Mouse (Mus musculus) midbrain, postnatal 0 days (tissue): Measurements from ENCODE around the gene Dnajc13. TPM values are rescaled to one million over a fixed set of nuclear protein-coding genes. Genes with fewer than 3 reads are reported as not detected.

Experiments used
- ATAC-seq: fragments of 200-750 bp; cut with Nextera tagmentation; 2 replicates; pipeline ENCODE4 v1.8.0; 2017; ENCODE audit warnings: moderate number of reproducible peaks, mild to moderate bottlenecking, moderate TSS enrichment, moderate library complexity; ENCODE audit not compliant: low FRiP score
- DNase-seq: peaks from one replicate; pipeline ENCODE4 v3.0.0-alpha.2; 2015; ENCODE audit warnings: low spot score
- H3K27ac ChIP-seq: fragments of 300-500 bp; sonication (generic); 2 replicates; pipeline ENCODE4 v1.5.1; 2014; ENCODE audit warnings: low read depth, mild to moderate bottlenecking, low read length, mixed read lengths
- H3K27me3 ChIP-seq: fragments of 300-500 bp; sonication (generic); 2 replicates; pipeline ENCODE4 v1.6.1; 2014; ENCODE audit warnings: low read length, control low read depth, mixed read lengths; ENCODE audit not compliant: insufficient read depth
- H3K36me3 ChIP-seq: fragments of 300-500 bp; sonication (generic); 2 replicates; pipeline ENCODE4 v1.6.1; 2014; ENCODE audit warnings: low read length, control low read depth, mixed read lengths; ENCODE audit not compliant: insufficient read depth
- H3K4me1 ChIP-seq: fragments of 300-500 bp; sonication (generic); 2 replicates; pipeline ENCODE4 v1.6.1; 2014; ENCODE audit warnings: mild to moderate bottlenecking, control low read depth, antibody characterized with exemption, low read length, mixed read lengths; ENCODE audit not compliant: insufficient read depth
- H3K4me2 ChIP-seq: fragments of 300-500 bp; sonication (generic); 2 replicates; pipeline ENCODE4 v1.6.1; 2014; ENCODE audit warnings: low read depth, mild to moderate bottlenecking, low read length, mixed read lengths; ENCODE audit not compliant: poor library complexity, severe bottlenecking
- H3K4me3 ChIP-seq: fragments of 300-500 bp; sonication (generic); 2 replicates; pipeline ENCODE4 v1.5.1; 2014; ENCODE audit warnings: low read depth, mild to moderate bottlenecking, low read length, moderate library complexity
- H3K9ac ChIP-seq: fragments of 300-500 bp; sonication (generic); replicated peaks from 2 replicates; pipeline ENCODE4 v1.6.1; 2014; ENCODE audit warnings: mild to moderate bottlenecking, low read length, moderate library complexity, mixed read lengths; ENCODE audit not compliant: poor library complexity, severe bottlenecking
- H3K9me3 ChIP-seq: fragments of 300-500 bp; sonication (generic); 2 replicates; pipeline ENCODE4 v1.6.1; 2016; ENCODE audit warnings: low read length, control low read depth
- CTCF ChIP-seq: IDR thresholded peaks from 2 replicates; pipeline ENCODE4 v1.5.1; 2016; ENCODE audit warnings: antibody characterized with exemption, mild to moderate bottlenecking
- WGBS: fragments of 180-500 bp; shearing (Covaris S2); extraction: QIAGEN DNeasy Blood & Tissue Kit; methylation state at CpG from one replicate; pipeline ENCODE4 v1.1.7; 2014; 5-methylcytosine and 5-hydroxymethylcytosine counted together
- polyA plus RNA-seq: library from polyadenylated mRNA; unstranded; fragments of >200 nt; fragmentation: Nextera tagmentation; extraction: Ambion mirVana; gene quantifications from 2 replicates; pipeline ENCODE4 v1.2.1, GENCODE M21; 2015
- total RNA-seq: library from RNA; depleted of rRNA; stranded (reverse); fragments of >200 nt; gene quantifications from 2 replicates; pipeline ENCODE4 v1.2.3, GENCODE M21; 2014

Dnajc13 gene
- total and polyA plus RNA-seq, 2 experiments from 2014 or later, result 16.7 to 76.4 TPM

DNA sequence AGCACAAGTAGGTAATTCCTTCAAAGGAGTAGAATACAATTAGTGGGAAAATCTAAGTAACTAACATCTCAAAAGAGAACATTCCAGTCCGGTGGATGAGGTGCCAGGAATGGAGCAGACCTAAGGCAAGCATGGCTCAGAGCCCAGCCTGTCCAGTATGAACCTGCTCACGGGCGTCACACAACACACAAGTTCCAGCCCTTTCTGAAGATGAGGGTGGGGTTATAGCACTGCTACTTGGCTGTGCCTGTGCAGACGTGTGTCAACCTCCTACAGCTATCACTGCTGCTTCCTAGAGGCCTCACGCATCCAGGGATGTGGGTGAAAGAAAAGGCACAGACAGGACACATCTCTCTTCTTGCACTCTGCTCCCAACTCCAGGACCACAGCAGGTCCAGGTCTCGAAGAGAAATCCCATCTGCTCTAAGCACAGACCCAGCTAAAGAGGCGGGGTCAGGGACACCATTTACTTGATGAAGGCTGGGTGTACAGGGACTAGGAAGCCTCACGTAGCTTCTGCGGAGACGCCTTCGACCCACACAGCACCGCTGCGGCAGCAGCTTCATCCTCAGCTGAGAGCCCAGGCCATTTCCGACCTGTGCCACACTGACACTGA, 107.5 kb downstream of the Dnajc13 start:
- ATAC-seq (no peak), DNase-seq (no peak)
- 95% methylated on average over 14 of the region's 14 CpGs for WGBS
- Histone ChIP-seq H3K27ac (no peak overlapping the region), H3K9me3 (no peaks in the 10 kb centered on the region), H3K4me1 (no peaks in the 10 kb centered on the region), H3K9ac (no peak overlapping the region), H3K4me3 (no peak overlapping the region), H3K27me3 (no peaks in the 10 kb centered on the region), H3K36me3 (peaks cover 72% of the 10 kb centered on the region), H3K4me2 (no peak overlapping the region)
- TF ChIP-seq CTCF, result no peak

DNA sequence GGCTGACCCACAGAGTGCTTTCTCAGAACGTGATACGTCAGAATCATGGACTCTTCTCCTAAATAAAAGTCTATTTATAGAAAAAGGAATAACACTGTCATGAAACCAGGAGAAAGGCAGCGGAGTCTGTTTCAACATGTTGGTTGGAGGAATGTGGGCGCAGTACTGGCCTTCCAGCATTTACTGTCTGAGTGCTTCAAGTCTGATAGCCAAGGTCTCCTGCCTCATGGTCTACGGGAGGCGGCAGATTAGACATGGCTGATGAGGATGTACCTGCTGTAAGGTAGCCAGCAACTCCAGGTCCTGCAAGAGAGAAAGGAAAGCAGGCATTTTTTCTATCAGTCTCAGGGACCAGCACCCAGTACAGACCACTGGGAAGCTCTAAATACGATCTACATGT, 110.6 kb downstream of the Dnajc13 start:
- ATAC-seq (no peak), DNase-seq (no peak)
- no peak overlapping the region for H3K9ac ChIP-seq
- H3K27ac ChIP-seq, result no peak overlapping the region
- H3K36me3 ChIP-seq, result peaks cover 59% of the 10 kb centered on the region
- no peaks in the 10 kb centered on the region for H3K27me3 ChIP-seq
- WGBS, result 96% methylated on average over 7 of the region's 7 CpGs
- H3K4me3 ChIP-seq, result no peak overlapping the region
- TF ChIP-seq CTCF, result no peak
- no peaks in the 10 kb centered on the region for H3K9me3 ChIP-seq
- H3K4me1 ChIP-seq, result no peaks in the 10 kb centered on the region
- H3K4me2 ChIP-seq, result no peak overlapping the region

DNA sequence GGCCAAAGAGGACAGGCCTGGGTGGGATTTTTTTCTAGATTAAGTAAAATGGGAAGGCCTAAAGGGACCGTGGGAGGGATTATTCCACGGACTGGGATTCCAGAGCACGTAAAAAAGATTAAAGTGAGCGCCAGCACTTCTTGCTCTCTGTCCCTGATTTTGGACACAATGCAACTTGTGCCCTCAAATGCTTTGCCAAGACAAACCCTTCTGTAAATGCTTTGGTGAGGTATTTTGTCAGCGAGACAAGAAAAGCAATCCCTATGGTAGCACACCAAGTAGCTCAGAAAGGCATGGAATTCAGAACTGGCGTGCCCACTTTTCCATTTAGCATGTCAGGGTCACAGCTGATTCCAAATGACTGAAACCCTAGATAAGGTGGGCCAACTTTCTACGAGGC, 113.8 kb downstream of the Dnajc13 start:
- DNase-seq, result no peak

DNA sequence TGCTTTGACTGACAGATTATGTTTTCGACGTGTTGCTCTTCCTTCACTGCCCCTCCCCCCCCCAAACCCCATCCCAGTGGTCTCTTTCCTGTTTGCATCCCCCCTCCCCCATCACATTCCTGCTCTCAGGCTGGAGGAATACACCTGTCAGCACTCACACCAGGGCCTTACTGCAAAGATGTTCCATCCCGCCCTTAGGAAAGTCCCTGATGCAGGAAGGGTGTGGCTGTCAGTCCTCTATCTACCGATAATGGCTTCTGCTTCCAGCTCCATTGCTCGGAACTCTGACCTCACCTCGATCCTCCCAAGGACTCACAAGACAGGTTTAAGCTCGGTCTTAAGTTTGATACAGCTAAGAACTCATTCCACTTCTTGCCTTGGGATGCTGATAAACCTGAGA, 116.0 kb downstream of the Dnajc13 start:
- no peak for ATAC-seq

More for the DNA sequence above, 113.8 kb downstream of the Dnajc13 start:
- H3K4me3 ChIP-seq, result no peak overlapping the region
- TF ChIP-seq CTCF, result no peak
- H3K9ac ChIP-seq, result no peak overlapping the region
- no peaks in the 10 kb centered on the region for H3K9me3 ChIP-seq
- 85% methylated on average over 7 of the region's 7 CpGs for WGBS
- peaks cover 31% of the 10 kb centered on the region for H3K36me3 ChIP-seq
- no peak overlapping the region for H3K27ac ChIP-seq
- H3K27me3 ChIP-seq, result no peaks in the 10 kb centered on the region
- ATAC-seq, result no peak
- no peaks in the 10 kb centered on the region for H3K4me1 ChIP-seq
- H3K4me2 ChIP-seq, result no peak overlapping the region

DNA sequence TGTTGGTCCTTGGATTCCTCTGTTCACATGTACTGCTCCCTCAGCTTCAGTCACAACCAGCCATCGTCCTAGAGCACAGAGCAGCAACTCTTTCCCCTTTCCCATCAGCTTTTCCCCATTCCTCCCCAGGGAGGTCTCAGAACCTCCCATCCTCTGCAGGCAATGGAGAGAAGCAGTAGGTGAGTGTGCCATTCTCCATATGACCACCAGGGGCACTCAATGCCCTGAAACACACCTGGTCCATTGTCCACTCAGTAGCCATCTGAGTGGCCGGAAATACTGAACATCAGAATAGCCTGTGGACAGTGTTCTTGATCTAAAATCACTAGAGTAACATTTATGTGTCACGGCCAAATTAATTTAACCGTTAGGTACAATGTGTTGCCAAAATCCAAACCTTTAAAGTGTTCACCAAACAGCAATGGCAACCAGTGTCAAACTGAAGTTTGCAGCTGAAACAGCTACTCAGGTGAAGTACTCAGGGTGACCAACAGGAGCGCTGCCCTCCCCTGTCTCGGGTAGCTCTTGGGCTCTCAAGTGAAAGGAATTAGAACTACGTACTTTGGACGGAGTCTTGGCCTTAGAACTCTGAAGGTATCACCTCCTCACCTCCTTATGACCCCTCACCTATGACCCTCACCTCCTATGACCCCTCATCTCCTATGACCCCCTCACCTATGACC, 118.3 kb downstream of the Dnajc13 start:
- Histone ChIP-seq H3K36me3 (no peaks in the 10 kb centered on the region), H3K4me3 (no peak overlapping the region), H3K27me3 (no peaks in the 10 kb centered on the region), H3K9me3 (no peaks in the 10 kb centered on the region), H3K4me2 (no peak overlapping the region), H3K4me1 (no peaks in the 10 kb centered on the region), H3K9ac (no peak overlapping the region), H3K27ac (no peak overlapping the region)
- TF ChIP-seq CTCF, result peak; percentile 52
- ATAC-seq (no peak), DNase-seq (no peak)
- 87% methylated on average over 8 of the region's 8 CpGs for WGBS

More for the DNA sequence above, 116.0 kb downstream of the Dnajc13 start:
- no peaks in the 10 kb centered on the region for H3K4me1 ChIP-seq
- no peak overlapping the region for H3K4me3 ChIP-seq
- DNase-seq, result no peak
- no peak overlapping the region for H3K9ac ChIP-seq
- H3K36me3 ChIP-seq, result peaks cover 9% of the 10 kb centered on the region; the same call in 1 of the 2 replicates
- H3K9me3 ChIP-seq, result no peaks in the 10 kb centered on the region
- no peak overlapping the region for H3K27ac ChIP-seq
- TF ChIP-seq CTCF, result no peak
- H3K4me2 ChIP-seq, result no peak overlapping the region
- 88% methylated on average over 7 of the region's 7 CpGs for WGBS
- no peaks in the 10 kb centered on the region for H3K27me3 ChIP-seq

DNA sequence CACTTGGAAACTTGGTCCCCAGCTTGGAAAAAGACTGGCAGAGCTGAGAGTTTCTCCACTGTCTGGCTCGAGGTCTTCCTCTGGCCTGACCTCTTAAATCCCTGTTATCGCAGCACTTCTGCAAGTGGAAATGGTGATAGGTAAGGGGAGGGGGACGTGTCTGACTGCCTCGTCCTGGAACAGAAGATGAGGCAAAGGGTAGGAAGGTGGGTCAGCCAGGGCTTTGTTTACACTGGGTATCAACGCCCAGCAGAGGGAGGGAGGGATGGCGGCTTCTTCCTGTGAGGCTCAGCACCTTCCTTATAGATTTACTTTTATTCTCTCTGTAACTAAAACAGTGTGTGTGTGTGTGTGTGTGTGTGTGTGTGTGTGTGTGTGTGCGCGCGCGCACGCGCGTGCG, 119.9 kb downstream of the Dnajc13 start:
- DNase-seq (no peak), ATAC-seq (no peak)
- H3K27me3 ChIP-seq, result no peaks in the 10 kb centered on the region
- no peak overlapping the region for H3K4me3 ChIP-seq
- H3K9ac ChIP-seq, result no peak overlapping the region
- H3K9me3 ChIP-seq, result no peaks in the 10 kb centered on the region
- H3K27ac ChIP-seq, result no peak overlapping the region
- WGBS, result 87% methylated on average over 14 of the region's 14 CpGs
- no peak for TF ChIP-seq CTCF
- H3K4me1 ChIP-seq, result no peaks in the 10 kb centered on the region
- H3K36me3 ChIP-seq, result no peaks in the 10 kb centered on the region
- no peak overlapping the region for H3K4me2 ChIP-seq
